Mouse (Mus musculus): ENCODE results near the gene Abcb11. TPM values are rescaled to one million over a fixed set of nuclear protein-coding genes. Genes with fewer than 3 reads are reported as not detected.
"Not testable (repeated sequence)": the region's sequence is repeated elsewhere in the genome, so short reads cannot be mapped to it uniquely, and the experiment has no call there.

The Abcb11 gene
- polyA plus RNA-seq, 1 experiment = 2.2 TPM

- H3K27ac ChIP-seq (ENCODE audit: control insufficient read depth, insufficient read depth, low read depth, low read length) = no peak overlapping the region
- H3K36me3 ChIP-seq (ENCODE audit: control insufficient read depth, insufficient read depth, low read length) = no peaks in the 10 kb centered on the region
- H3K27me3 ChIP-seq (ENCODE audit: control insufficient read depth, insufficient read depth, low read length) = no peaks in the 10 kb centered on the region
- H3K4me1 ChIP-seq (ENCODE audit: control insufficient read depth, insufficient read depth, low read length) = no peaks in the 10 kb centered on the region
- TF ChIP-seq POLR2A (IDR thresholded peaks at IDR 0.05; ENCODE audit: control insufficient read depth, low read depth, low read length) = no peak
- no peak for TF ChIP-seq CTCF (IDR thresholded peaks at IDR 0.05; ENCODE audit: control insufficient read depth, insufficient read depth, insufficient replicate concordance, low read depth, low read length)
- H3K4me3 ChIP-seq (ENCODE audit: control insufficient read depth, low read depth, low read length) = no peak overlapping the region
These were observed 21.0 kb downstream of the Abcb11 start for GRCm38 (mm10) chr2:69321457-69321856.

GRCm38 (mm10) chr2:69311337-69311736 lies 31.1 kb downstream of the Abcb11 start:
- TF ChIP-seq CTCF (IDR thresholded peaks at IDR 0.05; ENCODE audit: control insufficient read depth, insufficient read depth, insufficient replicate concordance, low read depth, low read length) = no peak
- TF ChIP-seq POLR2A (IDR thresholded peaks at IDR 0.05; ENCODE audit: control insufficient read depth, low read depth, low read length) = no peak
- H3K27ac ChIP-seq (ENCODE audit: control insufficient read depth, insufficient read depth, low read depth, low read length) = no peak overlapping the region
- H3K4me3 ChIP-seq (ENCODE audit: control insufficient read depth, low read depth, low read length) = no peak overlapping the region
- no peaks in the 10 kb centered on the region for H3K4me1 ChIP-seq (ENCODE audit: control insufficient read depth, insufficient read depth, low read length)
- no peaks in the 10 kb centered on the region for H3K36me3 ChIP-seq (ENCODE audit: control insufficient read depth, insufficient read depth, low read length)
- no peaks in the 10 kb centered on the region for H3K27me3 ChIP-seq (ENCODE audit: control insufficient read depth, insufficient read depth, low read length)

GRCm38 (mm10) chr2:69308136-69308535 lies 34.3 kb downstream of the Abcb11 start:
- Histone ChIP-seq H3K27me3 (ENCODE audit: control insufficient read depth, insufficient read depth, low read length) (no peaks in the 10 kb centered on the region), H3K36me3 (ENCODE audit: control insufficient read depth, insufficient read depth, low read length) (no peaks in the 10 kb centered on the region), H3K4me1 (ENCODE audit: control insufficient read depth, insufficient read depth, low read length) (no peaks in the 10 kb centered on the region), H3K4me3 (ENCODE audit: control insufficient read depth, low read depth, low read length) (no peak overlapping the region), H3K27ac (ENCODE audit: control insufficient read depth, insufficient read depth, low read depth, low read length) (no peak overlapping the region)
- TF ChIP-seq POLR2A (IDR thresholded peaks at IDR 0.05; ENCODE audit: control insufficient read depth, low read depth, low read length) = no peak
- no peak for TF ChIP-seq CTCF (IDR thresholded peaks at IDR 0.05; ENCODE audit: control insufficient read depth, insufficient read depth, insufficient replicate concordance, low read depth, low read length)

GRCm38 (mm10) chr2:69300568-69300967 lies 41.8 kb downstream of the Abcb11 start:
- not testable (repeated sequence) for H3K4me1 ChIP-seq (ENCODE audit: control insufficient read depth, insufficient read depth, low read length); H3K27ac ChIP-seq (ENCODE audit: control insufficient read depth, insufficient read depth, low read depth, low read length); H3K27me3 ChIP-seq (ENCODE audit: control insufficient read depth, insufficient read depth, low read length); H3K36me3 ChIP-seq (ENCODE audit: control insufficient read depth, insufficient read depth, low read length); H3K4me3 ChIP-seq (ENCODE audit: control insufficient read depth, low read depth, low read length)

- TF ChIP-seq CTCF (IDR thresholded peaks at IDR 0.05; ENCODE audit: control insufficient read depth, insufficient read depth, insufficient replicate concordance, low read depth, low read length) (no peak), POLR2A (IDR thresholded peaks at IDR 0.05; ENCODE audit: control insufficient read depth, low read depth, low read length) (no peak)
- Histone ChIP-seq H3K27me3 (ENCODE audit: control insufficient read depth, insufficient read depth, low read length) (no peaks in the 10 kb centered on the region), H3K36me3 (ENCODE audit: control insufficient read depth, insufficient read depth, low read length) (no peaks in the 10 kb centered on the region), H3K4me1 (ENCODE audit: control insufficient read depth, insufficient read depth, low read length) (no peaks in the 10 kb centered on the region), H3K4me3 (ENCODE audit: control insufficient read depth, low read depth, low read length) (no peak overlapping the region), H3K27ac (ENCODE audit: control insufficient read depth, insufficient read depth, low read depth, low read length) (no peak overlapping the region)
These were observed 47.9 kb downstream of the Abcb11 start for GRCm38 (mm10) chr2:69294508-69294907.

GRCm38 (mm10) chr2:69288989-69289388 lies 53.4 kb downstream of the Abcb11 start:
- H3K4me3 ChIP-seq (ENCODE audit: control insufficient read depth, low read depth, low read length) = no peak overlapping the region
- TF ChIP-seq CTCF (IDR thresholded peaks at IDR 0.05; ENCODE audit: control insufficient read depth, insufficient read depth, insufficient replicate concordance, low read depth, low read length) = no peak
- TF ChIP-seq POLR2A (IDR thresholded peaks at IDR 0.05; ENCODE audit: control insufficient read depth, low read depth, low read length) = no peak
- no peaks in the 10 kb centered on the region for H3K4me1 ChIP-seq (ENCODE audit: control insufficient read depth, insufficient read depth, low read length)
- H3K27me3 ChIP-seq (ENCODE audit: control insufficient read depth, insufficient read depth, low read length) = no peaks in the 10 kb centered on the region
- no peaks in the 10 kb centered on the region for H3K36me3 ChIP-seq (ENCODE audit: control insufficient read depth, insufficient read depth, low read length)
- H3K27ac ChIP-seq (ENCODE audit: control insufficient read depth, insufficient read depth, low read depth, low read length) = no peak overlapping the region

GRCm38 (mm10) chr2:69275875-69276274 lies 66.5 kb downstream of the Abcb11 start:
- H3K36me3 ChIP-seq (ENCODE audit: control insufficient read depth, insufficient read depth, low read length) = no peaks in the 10 kb centered on the region
- no peak overlapping the region for H3K4me3 ChIP-seq (ENCODE audit: control insufficient read depth, low read depth, low read length)
- no peaks in the 10 kb centered on the region for H3K27me3 ChIP-seq (ENCODE audit: control insufficient read depth, insufficient read depth, low read length)
- H3K27ac ChIP-seq (ENCODE audit: control insufficient read depth, insufficient read depth, low read depth, low read length) = no peak overlapping the region
- H3K4me1 ChIP-seq (ENCODE audit: control insufficient read depth, insufficient read depth, low read length) = no peaks in the 10 kb centered on the region
- no peak for TF ChIP-seq POLR2A (IDR thresholded peaks at IDR 0.05; ENCODE audit: control insufficient read depth, low read depth, low read length)
- TF ChIP-seq CTCF (IDR thresholded peaks at IDR 0.05; ENCODE audit: control insufficient read depth, insufficient read depth, insufficient replicate concordance, low read depth, low read length) = peak; percentile 8; the same call in 1 of the 2 replicates

- H3K4me3 ChIP-seq (ENCODE audit: control insufficient read depth, low read depth, low read length) = no peak overlapping the region
- no peaks in the 10 kb centered on the region for H3K36me3 ChIP-seq (ENCODE audit: control insufficient read depth, insufficient read depth, low read length)
- H3K27me3 ChIP-seq (ENCODE audit: control insufficient read depth, insufficient read depth, low read length) = no peaks in the 10 kb centered on the region
- TF ChIP-seq POLR2A (IDR thresholded peaks at IDR 0.05; ENCODE audit: control insufficient read depth, low read depth, low read length) = no peak
- TF ChIP-seq CTCF (IDR thresholded peaks at IDR 0.05; ENCODE audit: control insufficient read depth, insufficient read depth, insufficient replicate concordance, low read depth, low read length) = no peak
- H3K4me1 ChIP-seq (ENCODE audit: control insufficient read depth, insufficient read depth, low read length) = no peaks in the 10 kb centered on the region
- no peak overlapping the region for H3K27ac ChIP-seq (ENCODE audit: control insufficient read depth, insufficient read depth, low read depth, low read length)
These were observed 78.3 kb downstream of the Abcb11 start for GRCm38 (mm10) chr2:69264069-69264618.

Data from testis, adult 2 months (tissue).